Mouse (Mus musculus): ENCODE measurements around the gene Nop16. TPM values are rescaled to one million over a fixed set of nuclear protein-coding genes. Genes with fewer than 3 reads are reported as not detected.

The Nop16 gene
- polyA plus RNA-seq, 1 experiment from 2014 or later, result 75.1 TPM

DNA sequence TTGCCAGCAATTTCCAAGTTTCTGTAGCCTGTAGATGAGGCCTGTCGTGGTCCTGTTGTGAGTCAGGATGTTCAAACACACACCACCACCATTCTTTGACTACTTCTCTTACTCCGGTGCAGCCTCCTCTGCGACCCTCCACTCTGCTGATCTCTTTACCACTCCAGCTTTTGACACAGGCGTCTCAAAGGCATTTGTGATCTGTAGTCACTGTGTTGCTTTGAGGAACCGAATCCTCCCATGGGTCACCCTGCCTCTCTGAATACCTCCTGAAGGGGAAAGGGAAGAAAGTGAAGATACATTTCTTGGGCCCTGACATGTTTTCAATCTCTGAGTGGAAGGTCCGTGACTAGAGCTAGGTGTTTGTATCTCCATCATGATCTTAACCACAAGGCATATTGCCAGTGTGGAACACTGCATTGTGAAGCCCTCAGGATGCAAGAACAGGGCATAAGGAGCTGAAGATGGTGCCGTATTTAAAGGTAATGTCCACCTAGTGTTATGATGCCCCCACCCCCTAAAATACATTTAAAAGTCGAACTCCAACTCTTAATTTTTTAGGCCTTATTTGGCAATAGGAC, 2.0 kb upstream of the Nop16 start:
- WGBS, result 90% methylated on average over 8 of the region's 8 CpGs
- H3K27ac ChIP-seq (replicated peaks; ENCODE audit: low read depth, low read length), result no peak overlapping the region
- H3K36me3 ChIP-seq (replicated peaks; ENCODE audit: control insufficient read depth, insufficient read depth, low read depth, low read length), result no peaks in the 10 kb centered on the region; the same call in 1 of the 2 replicates
- ATAC-seq (replicated peaks; ENCODE audit: insufficient number of reproducible peaks, low FRiP score, low TSS enrichment, low read depth), result no peak
- H3K4me3 ChIP-seq (ENCODE audit: low read depth, low read length), result no peak overlapping the region
- no peak for DNase-seq (ENCODE audit: low spot score)
- H3K9ac ChIP-seq (replicated peaks; ENCODE audit: low read length), result no peak overlapping the region
- H3K9me3 ChIP-seq (replicated peaks; ENCODE audit: control insufficient read depth, low read length), result no peaks in the 10 kb centered on the region
- H3K4me1 ChIP-seq (ENCODE audit: control insufficient read depth, insufficient read depth, low read length), result 0 out of 2 replicates have a peak, but pooled peaks cover 5% of the 10 kb centered on the region
- no peak overlapping the region for H3K4me2 ChIP-seq (ENCODE audit: low read depth, low read length)
- no peaks in the 10 kb centered on the region for H3K27me3 ChIP-seq (ENCODE audit: control insufficient read depth, insufficient read depth, low read length)

DNA sequence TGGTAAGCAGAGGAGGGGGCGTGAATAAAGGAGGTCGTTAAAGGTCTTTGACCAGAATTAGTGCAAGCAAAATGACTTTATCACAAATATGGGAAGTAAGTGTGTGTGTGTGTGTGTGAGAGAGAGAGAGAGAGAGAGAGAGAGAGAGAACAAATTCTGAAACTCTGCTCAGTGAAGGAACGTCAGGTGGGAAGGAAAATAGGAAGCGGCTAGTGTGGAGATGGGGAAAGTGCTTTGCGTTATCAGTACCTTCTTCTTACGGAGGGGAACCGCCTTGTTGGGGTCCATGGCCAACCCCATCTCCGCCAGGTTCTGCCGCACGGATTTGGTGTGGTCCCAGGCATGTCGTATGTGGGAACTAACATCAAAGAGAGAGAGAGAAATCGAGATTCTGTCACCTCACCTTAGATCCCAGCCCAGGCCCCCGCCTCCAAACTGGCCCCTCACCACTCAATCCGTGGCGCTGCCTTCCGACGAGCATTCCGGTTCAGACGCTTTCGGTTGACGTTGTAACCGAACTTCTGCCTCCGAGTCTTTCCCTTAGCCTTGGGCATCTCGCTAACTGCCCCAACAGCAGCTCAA, 385 bp downstream of the Nop16 start:
- Histone ChIP-seq H3K4me1 (ENCODE audit: control insufficient read depth, insufficient read depth, low read length) (0 out of 2 replicates have a peak, but pooled peaks cover 5% of the 10 kb centered on the region), H3K4me3 (ENCODE audit: low read depth, low read length) (peak overlapping the region; percentile 86), H3K27me3 (ENCODE audit: control insufficient read depth, insufficient read depth, low read length) (no peaks in the 10 kb centered on the region), H3K9ac (replicated peaks; ENCODE audit: low read length) (peak overlapping the region; percentile 51), H3K27ac (replicated peaks; ENCODE audit: low read depth, low read length) (no peak overlapping the region), H3K4me2 (ENCODE audit: low read depth, low read length) (peak overlapping the region; percentile 44), H3K36me3 (replicated peaks; ENCODE audit: control insufficient read depth, insufficient read depth, low read depth, low read length) (no peaks in the 10 kb centered on the region; the same call in 1 of the 2 replicates), H3K9me3 (replicated peaks; ENCODE audit: control insufficient read depth, low read length) (no peaks in the 10 kb centered on the region)
- no peak for DNase-seq (ENCODE audit: low spot score)
- 2% methylated on average over 24 of the region's 24 CpGs for WGBS
- ATAC-seq (replicated peaks; ENCODE audit: insufficient number of reproducible peaks, low FRiP score, low TSS enrichment, low read depth), result peak; percentile 10

DNA sequence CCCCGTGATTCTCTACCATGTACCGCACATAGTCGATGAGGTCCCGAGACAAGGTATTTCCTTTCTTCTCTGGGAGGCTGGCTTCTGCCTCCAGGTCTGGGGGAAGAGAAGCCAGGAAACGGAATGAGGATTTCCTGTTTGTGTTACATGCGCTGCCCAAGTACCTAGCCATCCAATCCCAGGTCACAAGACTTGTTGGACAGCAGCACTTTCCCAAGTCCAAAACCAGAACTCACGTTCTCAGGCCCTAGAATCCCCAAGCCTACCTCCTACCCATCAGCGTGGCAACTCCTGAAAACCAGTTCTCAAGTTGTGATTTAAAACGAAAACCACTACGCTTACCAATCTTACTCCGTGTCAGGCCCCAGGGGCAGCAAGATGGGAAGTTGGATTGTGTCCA, 4.1 kb downstream of the Nop16 start:
- no peak overlapping the region for H3K4me3 ChIP-seq (ENCODE audit: low read depth, low read length)
- no peak overlapping the region for H3K27ac ChIP-seq (replicated peaks; ENCODE audit: low read depth, low read length)
- no peak overlapping the region for H3K4me2 ChIP-seq (ENCODE audit: low read depth, low read length)
- no peaks in the 10 kb centered on the region for H3K4me1 ChIP-seq (ENCODE audit: control insufficient read depth, insufficient read depth, low read length)
- WGBS, result 89% methylated on average over 11 of the region's 11 CpGs
- H3K9me3 ChIP-seq (replicated peaks; ENCODE audit: control insufficient read depth, low read length), result no peaks in the 10 kb centered on the region
- H3K9ac ChIP-seq (replicated peaks; ENCODE audit: low read length), result no peak overlapping the region
- H3K27me3 ChIP-seq (ENCODE audit: control insufficient read depth, insufficient read depth, low read length), result no peaks in the 10 kb centered on the region
- peaks cover 6% of the 10 kb centered on the region for H3K36me3 ChIP-seq (replicated peaks; ENCODE audit: control insufficient read depth, insufficient read depth, low read depth, low read length)
- no peak for DNase-seq (ENCODE audit: low spot score)
- ATAC-seq (replicated peaks; ENCODE audit: insufficient number of reproducible peaks, low FRiP score, low TSS enrichment, low read depth), result no peak

DNA sequence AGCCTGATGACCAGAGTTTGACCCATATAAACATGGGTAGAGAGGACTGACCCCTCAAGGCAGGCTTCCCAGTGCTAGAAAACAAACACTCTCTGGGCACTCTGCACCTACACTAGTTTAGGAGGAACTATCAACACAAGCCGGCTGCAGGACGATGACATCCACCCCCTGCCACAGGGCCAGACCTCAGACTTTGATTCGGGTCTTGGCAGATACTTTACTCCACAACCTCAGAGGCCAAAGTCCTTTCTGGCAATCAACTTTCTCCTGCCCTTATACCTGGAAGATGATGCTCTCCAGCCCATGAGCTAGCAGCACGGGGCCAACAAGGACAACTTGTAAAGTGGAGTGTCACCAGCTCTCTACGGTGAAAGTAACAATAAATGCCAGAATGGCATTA, 7.0 kb downstream of the Nop16 start:
- no peaks in the 10 kb centered on the region for H3K9me3 ChIP-seq (replicated peaks; ENCODE audit: control insufficient read depth, low read length)
- H3K9ac ChIP-seq (replicated peaks; ENCODE audit: low read length), result no peak overlapping the region
- H3K36me3 ChIP-seq (replicated peaks; ENCODE audit: control insufficient read depth, insufficient read depth, low read depth, low read length), result peaks cover 10% of the 10 kb centered on the region
- no peak overlapping the region for H3K4me3 ChIP-seq (ENCODE audit: low read depth, low read length)
- H3K27me3 ChIP-seq (ENCODE audit: control insufficient read depth, insufficient read depth, low read length), result no peaks in the 10 kb centered on the region
- H3K4me1 ChIP-seq (ENCODE audit: control insufficient read depth, insufficient read depth, low read length), result no peaks in the 10 kb centered on the region
- ATAC-seq (replicated peaks; ENCODE audit: insufficient number of reproducible peaks, low FRiP score, low TSS enrichment, low read depth), result no peak
- no peak overlapping the region for H3K4me2 ChIP-seq (ENCODE audit: low read depth, low read length)
- no peak for DNase-seq (ENCODE audit: low spot score)
- WGBS, result 83% methylated on average over 5 of the region's 5 CpGs
- no peak overlapping the region for H3K27ac ChIP-seq (replicated peaks; ENCODE audit: low read depth, low read length)

DNA sequence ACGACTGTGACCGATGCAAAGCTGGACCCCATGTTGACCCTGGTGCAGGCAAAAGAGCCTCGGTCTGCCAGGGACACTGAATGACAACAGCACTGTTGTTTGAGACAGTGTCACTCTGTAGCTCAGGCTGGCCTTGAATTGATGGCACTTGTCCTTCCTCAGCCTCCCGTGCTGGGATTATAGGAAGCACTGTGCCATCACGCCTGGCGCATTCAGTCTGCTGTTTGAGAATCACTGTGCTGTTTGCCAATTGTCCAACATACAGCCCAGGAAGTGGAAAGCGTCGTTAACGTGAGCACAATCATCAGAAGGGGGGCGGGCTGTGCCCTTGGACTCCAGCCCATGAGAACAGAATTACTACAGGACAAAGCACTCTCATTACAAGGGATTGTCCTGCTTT, 7.8 kb downstream of the Nop16 start:
- ATAC-seq (replicated peaks; ENCODE audit: insufficient number of reproducible peaks, low FRiP score, low TSS enrichment, low read depth), result no peak
- WGBS, result 78% methylated on average over 10 of the region's 10 CpGs

DNA sequence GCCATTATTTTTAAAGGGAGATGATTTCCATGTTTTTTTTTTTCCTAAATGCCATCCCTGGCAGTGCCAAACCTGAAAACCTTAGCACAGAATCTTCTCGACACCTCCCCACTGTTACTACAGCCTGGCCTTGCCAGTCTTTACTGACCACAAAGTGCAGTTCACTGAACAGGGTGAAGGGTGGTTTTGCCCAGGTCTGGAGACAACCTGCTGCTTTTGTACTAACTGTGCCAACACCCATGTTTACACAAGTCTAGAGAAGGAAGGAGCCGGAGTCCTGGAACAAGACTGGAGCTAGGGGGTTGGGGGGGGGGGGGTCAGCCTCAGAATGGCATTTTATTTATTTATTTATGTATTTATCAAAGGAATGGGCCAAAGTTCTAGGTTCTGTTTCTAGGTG, 8.5 kb downstream of the Nop16 start:
- Histone ChIP-seq H3K9me3 (replicated peaks; ENCODE audit: control insufficient read depth, low read length) (no peaks in the 10 kb centered on the region), H3K4me3 (ENCODE audit: low read depth, low read length) (no peak overlapping the region), H3K4me2 (ENCODE audit: low read depth, low read length) (no peak overlapping the region), H3K4me1 (ENCODE audit: control insufficient read depth, insufficient read depth, low read length) (no peaks in the 10 kb centered on the region), H3K27me3 (ENCODE audit: control insufficient read depth, insufficient read depth, low read length) (no peaks in the 10 kb centered on the region), H3K36me3 (replicated peaks; ENCODE audit: control insufficient read depth, insufficient read depth, low read depth, low read length) (peaks cover 10% of the 10 kb centered on the region), H3K27ac (replicated peaks; ENCODE audit: low read depth, low read length) (no peak overlapping the region), H3K9ac (replicated peaks; ENCODE audit: low read length) (no peak overlapping the region)
- WGBS, result 87% methylated on average over 2 of the region's 2 CpGs
- ATAC-seq (replicated peaks; ENCODE audit: insufficient number of reproducible peaks, low FRiP score, low TSS enrichment, low read depth) (no peak), DNase-seq (ENCODE audit: low spot score) (no peak)

More for the DNA sequence above, 7.8 kb downstream of the Nop16 start:
- Histone ChIP-seq H3K4me2 (ENCODE audit: low read depth, low read length) (no peak overlapping the region), H3K9ac (replicated peaks; ENCODE audit: low read length) (no peak overlapping the region), H3K36me3 (replicated peaks; ENCODE audit: control insufficient read depth, insufficient read depth, low read depth, low read length) (peaks cover 10% of the 10 kb centered on the region), H3K27me3 (ENCODE audit: control insufficient read depth, insufficient read depth, low read length) (no peaks in the 10 kb centered on the region), H3K4me3 (ENCODE audit: low read depth, low read length) (no peak overlapping the region), H3K4me1 (ENCODE audit: control insufficient read depth, insufficient read depth, low read length) (no peaks in the 10 kb centered on the region), H3K9me3 (replicated peaks; ENCODE audit: control insufficient read depth, low read length) (no peaks in the 10 kb centered on the region), H3K27ac (replicated peaks; ENCODE audit: low read depth, low read length) (no peak overlapping the region)
- no peak for DNase-seq (ENCODE audit: low spot score)

DNA sequence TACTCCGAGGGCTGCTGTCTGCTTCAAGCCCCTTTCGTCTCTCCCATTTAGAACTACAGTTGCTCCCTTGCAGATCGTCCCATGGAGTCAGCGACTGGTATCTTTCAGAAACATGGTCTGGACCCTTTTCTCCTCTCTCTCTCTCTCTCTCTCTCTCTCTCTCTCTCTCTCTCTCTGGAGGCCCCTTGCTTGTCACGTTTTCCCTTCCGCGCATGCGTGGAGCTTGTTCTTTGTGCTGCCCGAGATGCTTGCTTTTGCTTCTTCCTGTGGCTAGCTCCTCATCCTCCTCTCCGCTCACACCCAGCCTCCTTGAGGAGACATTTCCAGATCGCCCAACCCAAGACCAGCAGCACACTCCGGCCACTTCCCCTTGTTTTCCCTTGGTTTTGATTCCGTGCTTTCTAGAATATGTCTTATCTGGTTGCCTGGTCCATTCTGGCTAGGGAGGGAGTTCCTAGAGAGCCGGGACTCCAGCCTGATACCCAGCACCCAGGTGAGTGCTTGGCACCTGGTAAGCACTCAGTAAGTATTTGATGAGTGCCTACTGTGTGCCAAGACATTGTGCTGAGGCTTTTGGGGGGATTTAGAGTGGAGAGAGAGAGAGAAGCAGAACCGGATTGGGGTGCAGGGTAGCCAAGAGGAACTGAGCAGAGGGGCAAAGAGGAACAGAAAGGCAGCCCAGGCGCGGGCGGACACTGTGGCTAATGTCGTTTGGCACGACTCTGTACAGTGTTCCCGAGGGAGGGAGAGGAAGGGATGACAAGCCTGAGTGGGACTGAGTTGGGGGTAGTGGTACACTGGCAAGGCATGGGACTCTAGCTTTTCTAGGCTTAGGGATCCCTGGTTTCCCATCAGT, 12.0 kb downstream of the Nop16 start:
- H3K4me3 ChIP-seq (ENCODE audit: low read depth, low read length), result no peak overlapping the region
- no peak overlapping the region for H3K27ac ChIP-seq (replicated peaks; ENCODE audit: low read depth, low read length)
- no peak overlapping the region for H3K9ac ChIP-seq (replicated peaks; ENCODE audit: low read length)
- no peaks in the 10 kb centered on the region for H3K9me3 ChIP-seq (replicated peaks; ENCODE audit: control insufficient read depth, low read length)
- DNase-seq (ENCODE audit: low spot score), result no peak
- ATAC-seq (replicated peaks; ENCODE audit: insufficient number of reproducible peaks, low FRiP score, low TSS enrichment, low read depth), result no peak
- peaks cover 10% of the 10 kb centered on the region for H3K36me3 ChIP-seq (replicated peaks; ENCODE audit: control insufficient read depth, insufficient read depth, low read depth, low read length)
- H3K27me3 ChIP-seq (ENCODE audit: control insufficient read depth, insufficient read depth, low read length), result no peaks in the 10 kb centered on the region
- WGBS, result 88% methylated on average over 21 of the region's 21 CpGs
- no peaks in the 10 kb centered on the region; the same call in 1 of the 2 replicates for H3K4me1 ChIP-seq (ENCODE audit: control insufficient read depth, insufficient read depth, low read length)
- H3K4me2 ChIP-seq (ENCODE audit: low read depth, low read length), result no peak overlapping the region

DNA sequence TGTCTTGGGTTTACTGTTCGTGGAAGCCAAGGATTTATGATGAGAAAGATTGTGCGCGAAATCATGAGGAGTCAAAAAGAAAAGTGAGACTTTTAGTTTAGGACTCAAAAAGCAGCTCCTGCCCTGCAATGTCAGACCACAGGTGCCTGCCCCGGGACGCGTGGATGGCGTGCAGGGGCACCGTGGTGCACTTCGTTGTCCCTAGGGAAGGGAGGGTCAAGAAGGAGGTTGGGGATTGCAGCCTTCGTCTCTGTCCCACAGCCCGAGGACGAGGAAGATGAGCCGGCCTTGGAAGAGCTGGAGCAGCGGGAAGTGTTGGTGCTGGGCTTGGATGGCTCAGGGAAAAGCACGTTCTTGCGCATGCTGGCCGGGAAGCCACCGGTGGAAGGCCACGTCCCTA, 14.4 kb downstream of the Nop16 start:
- no peaks in the 10 kb centered on the region for H3K27me3 ChIP-seq (ENCODE audit: control insufficient read depth, insufficient read depth, low read length)
- ATAC-seq (replicated peaks; ENCODE audit: insufficient number of reproducible peaks, low FRiP score, low TSS enrichment, low read depth) (no peak), DNase-seq (ENCODE audit: low spot score) (peak; percentile 6)
- H3K4me3 ChIP-seq (ENCODE audit: low read depth, low read length), result peak overlapping the region; percentile 96
- peak overlapping the region; percentile 93 for H3K9ac ChIP-seq (replicated peaks; ENCODE audit: low read length)
- 2% methylated on average over 19 of the region's 19 CpGs for WGBS
- no peaks in the 10 kb centered on the region; the same call in 1 of the 2 replicates for H3K4me1 ChIP-seq (ENCODE audit: control insufficient read depth, insufficient read depth, low read length)
- no peaks in the 10 kb centered on the region for H3K9me3 ChIP-seq (replicated peaks; ENCODE audit: control insufficient read depth, low read length)
- H3K27ac ChIP-seq (replicated peaks; ENCODE audit: low read depth, low read length), result no peak overlapping the region
- peak overlapping the region; percentile 90 for H3K4me2 ChIP-seq (ENCODE audit: low read depth, low read length)
- H3K36me3 ChIP-seq (replicated peaks; ENCODE audit: control insufficient read depth, insufficient read depth, low read depth, low read length), result 0 out of 2 replicates have a peak, but pooled peaks cover 2% of the 10 kb centered on the region
